Mouse (Mus musculus): Measurements from ENCODE around the gene Fbxo8. TPM values are rescaled to one million over a fixed set of nuclear protein-coding genes. Genes with fewer than 3 reads are reported as not detected.
A peak's percentile ranks its signal among the peaks of the same experiment; 100 is the strongest.

The Fbxo8 gene
- total RNA-seq, 1 experiment from 2014 or later: 13.5 TPM

DNA sequence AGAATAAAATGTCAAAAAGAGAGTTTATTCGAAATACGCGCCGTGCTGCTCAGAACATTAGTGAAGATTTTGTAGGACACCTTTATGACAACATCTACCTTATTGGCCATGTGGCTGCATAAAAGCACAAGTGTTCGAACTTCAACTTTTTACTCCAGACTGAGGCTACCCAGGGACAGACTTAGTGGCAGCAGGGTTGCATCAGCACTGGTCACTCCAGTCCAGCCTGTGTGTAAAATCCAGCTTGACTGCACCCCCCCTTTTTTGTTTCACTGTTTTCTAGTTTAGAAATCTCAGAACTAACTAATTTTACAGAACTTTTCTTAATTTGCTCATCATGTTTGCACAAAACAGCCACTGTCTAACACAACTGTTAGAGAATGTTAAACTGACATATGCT, 40.6 kb downstream of the Fbxo8 start:
- ATAC-seq (replicated peaks; ENCODE audit: low read depth, poor library complexity, severe bottlenecking): no peak

DNA sequence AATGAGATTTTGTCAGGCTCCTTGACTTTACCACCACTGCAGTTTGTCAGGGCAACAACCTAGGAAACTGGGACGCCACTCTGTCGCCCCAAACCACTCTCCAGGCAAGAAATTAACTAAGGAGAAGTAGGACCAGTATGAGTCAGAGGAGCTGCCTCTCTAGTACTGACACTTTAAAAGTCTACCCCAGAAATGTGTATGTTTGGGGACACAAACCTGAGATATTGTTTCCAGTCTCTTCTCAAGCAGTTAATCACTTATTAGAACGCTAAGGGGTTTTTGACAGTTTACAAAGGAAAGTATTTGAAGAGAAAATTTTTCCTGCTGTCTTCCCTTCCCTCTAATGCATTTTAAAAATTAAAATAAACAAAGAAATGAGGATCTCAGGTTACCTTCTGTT, 55.6 kb downstream of the Fbxo8 start:
- ATAC-seq (replicated peaks; ENCODE audit: low read depth, poor library complexity, severe bottlenecking): no peak

DNA sequence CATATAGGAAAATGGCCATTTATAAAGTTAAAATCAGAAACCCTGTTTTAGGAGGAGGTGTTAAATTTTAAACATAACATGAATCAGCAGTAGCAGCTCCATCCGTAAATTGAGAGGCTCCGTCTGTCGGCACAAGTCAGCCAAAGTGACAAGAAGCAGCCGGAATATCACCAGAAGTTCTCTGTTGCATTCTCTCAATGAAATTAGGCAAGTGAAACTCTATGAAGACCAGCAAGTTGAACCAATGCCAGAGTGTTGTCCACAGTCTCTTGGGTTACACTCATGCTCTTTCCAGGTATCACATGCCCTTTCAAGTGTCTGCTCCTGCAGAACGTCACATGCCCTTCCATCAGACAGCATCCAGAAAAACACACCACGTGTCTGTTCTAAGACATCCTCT, 60.8 kb downstream of the Fbxo8 start:
- no peak for ATAC-seq (replicated peaks; ENCODE audit: low read depth, poor library complexity, severe bottlenecking)

DNA sequence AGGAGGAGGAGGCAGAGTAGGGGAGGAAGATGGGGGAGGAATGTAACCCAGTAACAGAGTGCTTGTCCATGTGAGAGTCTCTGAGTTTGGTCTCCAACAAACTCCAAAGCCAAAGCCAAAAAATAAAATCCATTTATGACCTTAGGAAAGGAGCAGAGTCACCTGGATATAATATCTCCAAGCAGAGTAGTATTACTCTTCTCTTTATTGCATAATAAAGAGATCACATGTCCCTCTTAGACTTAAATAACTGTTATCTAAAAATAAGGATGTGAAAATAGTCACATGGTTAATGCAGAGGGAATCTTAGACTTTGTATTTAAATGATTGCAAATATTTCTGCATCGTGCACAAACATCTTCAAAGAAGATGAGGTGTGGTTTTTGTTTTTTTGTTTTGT, 63.3 kb downstream of the Fbxo8 start:
- ATAC-seq (replicated peaks; ENCODE audit: low read depth, poor library complexity, severe bottlenecking): no peak

DNA sequence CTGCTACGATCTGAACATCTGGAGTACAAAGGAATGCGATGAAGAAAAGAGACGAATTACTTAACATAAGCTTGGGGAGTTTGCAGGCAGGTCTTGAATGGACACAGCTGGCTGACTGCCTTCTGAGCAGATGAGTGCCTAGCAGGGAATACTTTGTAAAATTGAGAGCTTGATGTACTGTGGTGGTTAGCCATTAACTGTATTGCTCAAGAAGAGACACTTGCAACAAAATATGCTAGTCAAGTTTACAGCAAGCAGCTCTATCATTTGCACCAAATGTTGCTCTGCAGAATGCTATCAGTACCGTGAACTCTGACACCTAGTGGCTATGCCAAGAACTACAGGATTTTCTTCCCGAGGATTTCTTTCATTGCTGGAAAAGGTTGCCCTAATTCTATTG, 64.1 kb downstream of the Fbxo8 start:
- peak; percentile 80 for ATAC-seq (replicated peaks; ENCODE audit: low read depth, poor library complexity, severe bottlenecking)

DNA sequence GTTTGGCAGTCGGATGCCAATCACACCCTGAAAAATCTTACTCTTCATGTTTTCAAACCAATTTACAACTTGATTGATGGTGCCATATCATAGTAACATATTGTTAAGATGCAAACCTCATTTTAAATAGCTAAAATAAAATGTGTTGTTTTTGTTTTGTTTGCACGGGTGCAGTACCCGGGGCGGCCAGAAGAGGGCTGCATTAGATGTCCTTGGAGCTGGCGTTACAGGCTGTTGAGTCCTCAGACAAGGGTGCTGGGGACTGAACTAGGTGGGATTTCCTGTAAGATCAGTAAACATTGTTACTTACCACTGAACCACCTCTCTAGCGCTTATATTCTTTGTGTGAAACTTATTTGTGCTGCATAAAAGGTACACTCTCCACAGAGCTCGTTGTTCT, 65.4 kb downstream of the Fbxo8 start:
- ATAC-seq (replicated peaks; ENCODE audit: low read depth, poor library complexity, severe bottlenecking): peak; percentile 61

DNA sequence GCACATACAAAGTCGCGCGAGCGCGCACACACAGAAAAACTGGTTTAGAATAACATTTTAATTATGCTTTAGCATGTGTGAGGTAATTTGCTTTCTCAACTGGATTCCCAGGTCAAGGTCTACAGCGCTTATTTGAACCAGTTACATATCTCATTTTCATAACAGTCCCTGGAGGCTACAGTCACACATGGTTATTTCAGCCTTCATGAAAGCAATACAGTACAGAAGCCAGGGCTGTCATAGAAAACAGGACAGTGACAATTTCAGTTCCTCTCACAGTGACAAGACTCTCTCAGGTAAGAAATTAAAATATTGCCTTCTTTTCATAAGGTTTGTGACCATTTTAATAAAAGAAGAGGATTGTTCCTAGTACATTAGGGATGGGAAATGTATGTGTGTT, 66.4 kb downstream of the Fbxo8 start:
- ATAC-seq (replicated peaks; ENCODE audit: low read depth, poor library complexity, severe bottlenecking): no peak

DNA sequence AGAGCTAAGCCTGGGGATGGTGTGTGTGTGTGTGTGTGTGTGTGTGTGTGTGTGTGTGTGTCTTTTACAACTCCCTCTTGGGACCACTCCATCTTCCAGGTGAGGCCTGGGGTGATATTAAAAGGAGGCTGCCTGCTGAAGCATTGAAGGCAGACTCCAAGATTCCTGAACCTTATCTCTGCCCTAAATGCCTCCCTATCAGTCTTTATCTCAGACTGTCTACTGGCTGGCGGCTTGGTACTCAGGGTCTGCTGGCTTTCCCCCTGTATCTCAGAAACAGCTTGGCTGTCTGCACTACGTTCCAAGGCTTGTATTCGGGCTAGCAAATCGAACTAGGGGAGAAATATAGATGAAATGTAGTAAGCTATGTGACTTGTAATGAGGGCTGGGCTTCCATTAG, 68.2 kb downstream of the Fbxo8 start:
- no peak for ATAC-seq (replicated peaks; ENCODE audit: low read depth, poor library complexity, severe bottlenecking)

DNA sequence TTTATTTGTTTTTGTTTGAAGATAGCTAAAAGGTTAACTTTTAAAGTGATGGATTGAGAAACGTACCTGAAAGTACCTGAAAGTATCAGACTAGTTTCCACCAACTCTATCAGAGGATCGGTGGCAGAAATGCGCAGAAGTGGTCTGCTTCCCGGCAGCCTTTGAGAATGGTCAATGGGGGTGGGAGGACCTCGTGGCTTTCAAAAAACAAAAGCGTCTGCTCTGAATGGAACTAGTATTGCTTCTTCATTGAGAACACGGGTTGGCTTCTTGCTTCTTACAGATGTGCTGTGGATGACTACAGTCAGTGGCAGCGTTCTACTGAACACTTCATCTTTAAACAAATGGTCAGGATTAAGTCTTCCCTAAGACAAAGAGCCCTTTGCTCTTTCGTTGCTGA, 68.7 kb downstream of the Fbxo8 start:
- ATAC-seq (replicated peaks; ENCODE audit: low read depth, poor library complexity, severe bottlenecking): no peak

DNA sequence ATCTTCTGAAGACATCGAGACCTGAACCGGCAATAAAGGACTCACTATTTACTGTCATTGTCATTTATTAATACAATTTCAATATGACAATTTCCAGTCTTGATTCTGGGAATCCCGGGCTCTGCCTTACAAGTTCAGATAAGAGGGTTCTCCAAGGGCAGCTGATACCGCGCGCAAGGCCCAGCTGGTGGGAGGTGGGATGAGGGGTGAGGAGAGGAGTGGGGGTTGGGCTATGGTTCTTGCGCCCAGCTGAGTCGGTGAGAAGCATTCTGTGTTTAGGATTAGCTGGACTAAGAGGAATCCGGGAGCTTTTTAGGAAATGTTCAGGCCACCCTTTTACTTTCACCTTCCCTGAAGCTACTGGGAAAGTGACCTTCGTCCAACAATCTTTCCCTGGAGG, 69.8 kb downstream of the Fbxo8 start:
- no peak for ATAC-seq (replicated peaks; ENCODE audit: low read depth, poor library complexity, severe bottlenecking)

DNA sequence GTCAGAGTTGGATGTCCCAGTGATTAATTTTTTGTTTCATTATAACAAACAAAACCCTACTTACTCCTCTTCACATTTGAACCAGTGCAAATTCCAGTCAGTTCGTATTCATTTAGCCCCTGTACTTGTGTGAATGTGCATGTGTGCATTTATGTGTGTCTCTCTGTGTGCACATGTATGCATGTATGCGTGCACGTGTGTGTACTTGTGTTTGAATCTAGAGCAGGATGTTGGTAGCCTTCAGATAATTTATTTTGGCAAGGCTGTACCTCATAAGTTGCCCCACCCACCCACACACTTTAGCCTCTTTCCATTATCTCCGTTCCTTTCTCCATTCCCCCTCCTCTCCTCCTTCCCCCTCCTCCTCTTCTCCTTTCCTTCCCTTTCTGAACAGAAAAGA, 70.2 kb downstream of the Fbxo8 start:
- peak; percentile 41 for ATAC-seq (replicated peaks; ENCODE audit: low read depth, poor library complexity, severe bottlenecking)

DNA sequence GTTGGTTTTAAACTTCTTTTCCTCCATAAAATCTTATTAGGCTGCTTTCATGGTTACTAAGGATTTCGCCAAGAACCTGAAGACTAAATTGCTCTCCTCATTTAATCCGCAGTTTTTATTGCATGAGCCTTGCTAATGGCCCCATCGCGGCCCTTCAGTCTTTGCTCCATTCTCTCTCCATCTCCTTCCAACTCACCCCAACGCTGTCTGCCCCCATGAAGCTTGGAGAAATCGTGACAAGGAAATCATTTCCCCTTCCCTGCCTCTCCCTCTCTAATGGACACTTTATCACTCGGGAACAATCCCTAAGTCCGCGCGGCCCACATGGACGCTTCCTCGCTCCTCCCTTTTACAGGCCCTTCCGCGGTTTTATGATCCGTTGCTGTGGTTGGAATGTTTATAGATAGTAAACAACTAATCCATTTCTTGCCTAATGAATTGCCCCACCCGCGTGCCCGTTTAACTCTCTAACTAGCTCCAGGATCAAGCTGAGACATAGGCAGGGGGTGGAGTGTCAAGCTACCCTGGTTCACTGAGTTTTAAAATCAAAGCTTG, 71.7 kb downstream of the Fbxo8 start:
- no peak for ATAC-seq (replicated peaks; ENCODE audit: low read depth, poor library complexity, severe bottlenecking)

DNA sequence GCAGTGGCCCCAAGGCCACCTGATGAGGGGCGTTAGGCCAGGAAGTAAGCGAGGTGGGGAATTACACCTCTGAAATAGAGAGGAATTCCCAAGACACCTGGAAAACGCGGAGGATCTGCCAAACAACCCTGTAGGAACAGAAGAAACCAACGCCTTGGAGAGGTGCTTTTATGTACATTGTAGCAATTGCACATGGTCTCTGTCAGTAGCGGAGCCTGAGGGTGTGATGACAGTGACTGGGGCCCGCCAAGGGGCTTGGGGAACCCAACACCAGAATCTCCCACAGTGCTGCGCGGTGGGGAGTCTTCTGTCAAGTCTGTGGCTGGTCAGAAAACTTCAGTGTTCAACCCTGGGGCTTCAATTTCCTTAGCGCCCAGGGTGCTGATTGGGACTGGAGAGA, 72.5 kb downstream of the Fbxo8 start:
- no peak for ATAC-seq (replicated peaks; ENCODE audit: low read depth, poor library complexity, severe bottlenecking)

DNA sequence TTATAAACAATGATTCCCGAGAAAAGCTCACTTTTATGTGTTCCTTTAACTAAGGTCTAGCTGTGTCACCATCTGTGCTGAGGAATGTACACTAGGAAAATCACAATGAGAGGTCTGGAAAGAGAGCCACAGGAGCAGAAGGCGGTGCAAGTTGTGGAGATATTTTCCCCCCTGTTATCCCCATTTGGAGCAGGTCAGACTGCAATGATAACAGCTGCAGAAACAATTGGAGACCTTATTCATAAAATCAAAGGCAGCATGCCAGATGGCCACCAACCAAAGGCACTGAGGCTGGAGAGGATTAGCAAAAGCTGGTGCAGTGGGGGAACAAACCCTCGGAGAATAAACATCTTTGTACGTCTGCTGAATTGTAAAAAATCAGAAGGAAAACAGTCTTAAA, 78.3 kb downstream of the Fbxo8 start:
- ATAC-seq (replicated peaks; ENCODE audit: low read depth, poor library complexity, severe bottlenecking): no peak

DNA sequence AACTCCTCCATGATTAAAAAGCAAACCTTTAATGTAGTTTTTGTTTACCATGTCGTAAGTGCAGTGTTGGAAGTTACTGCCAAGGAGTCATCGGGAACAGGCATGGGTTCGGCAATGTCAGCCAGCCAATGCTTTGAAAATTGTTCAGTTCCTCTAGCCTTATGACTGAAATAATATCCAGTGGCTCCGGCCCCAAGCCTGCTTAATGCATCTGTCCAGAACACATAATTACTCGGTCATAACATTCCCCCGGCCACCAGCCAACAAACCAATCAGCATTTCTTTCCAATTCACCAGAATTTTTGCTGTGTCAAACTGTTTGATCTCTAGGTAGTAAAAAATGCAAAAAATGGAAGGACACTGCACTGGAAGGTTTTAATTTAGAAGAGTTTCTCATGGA, 88.4 kb downstream of the Fbxo8 start:
- no peak for ATAC-seq (replicated peaks; ENCODE audit: low read depth, poor library complexity, severe bottlenecking)

Other genes with a start within 250 kb of the Fbxo8 start
- gene Cep44, start within 50 bp of the Fbxo8 start, total RNA-seq (2017): 34.0 and 50.1 TPM in 2 replicates